Mouse (Mus musculus): ENCODE measurements around the gene Pmvk. TPM values are rescaled to one million over a fixed set of nuclear protein-coding genes. Genes with fewer than 3 reads are reported as not detected.
A peak's percentile ranks its signal among the peaks of the same experiment; 100 is the strongest.
"Not testable (repeated sequence)": the region's sequence is repeated elsewhere in the genome, so short reads cannot be mapped to it uniquely, and the experiment has no call there.

The Pmvk gene
- polyA plus RNA-seq, 1 experiment from 2014 or later: 62.7 TPM

DNA sequence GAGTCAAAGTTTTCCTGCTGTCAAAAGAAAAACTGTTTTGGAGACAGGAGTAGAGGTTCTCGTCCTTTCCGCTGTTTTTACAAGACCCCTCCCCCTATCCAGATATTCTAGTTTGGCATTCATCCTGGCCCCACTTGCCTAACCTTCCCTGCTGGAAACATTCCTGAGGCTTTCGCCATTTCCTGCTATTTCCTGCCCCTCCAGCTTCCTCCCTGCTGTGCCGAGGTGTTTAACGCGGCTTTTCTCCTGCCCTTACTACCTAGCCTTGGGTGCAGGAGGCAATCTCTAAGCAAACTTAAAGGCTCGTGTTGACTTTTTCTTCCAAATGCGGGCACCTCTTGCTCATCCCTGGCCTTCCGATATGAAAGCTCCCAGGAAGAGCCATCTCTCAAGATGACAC, 34.8 kb upstream of the Pmvk start:
- H3K9me3 ChIP-seq: no peaks in the 10 kb centered on the region
- H3K9ac ChIP-seq: peak overlapping the region; percentile 60
- ATAC-seq: no peak
- peak overlapping the region; percentile 51 for H3K4me3 ChIP-seq (replicated peaks)
- 1% methylated on average over 9 of the region's 9 CpGs for WGBS
- H3K27ac ChIP-seq: peak overlapping the region; percentile 97
- H3K4me1 ChIP-seq (replicated peaks): peaks cover 45% of the 10 kb centered on the region
- H3K27me3 ChIP-seq (replicated peaks): no peaks in the 10 kb centered on the region
- peak overlapping the region; percentile 84 for H3K4me2 ChIP-seq (replicated peaks)
- peaks cover 19% of the 10 kb centered on the region for H3K36me3 ChIP-seq

DNA sequence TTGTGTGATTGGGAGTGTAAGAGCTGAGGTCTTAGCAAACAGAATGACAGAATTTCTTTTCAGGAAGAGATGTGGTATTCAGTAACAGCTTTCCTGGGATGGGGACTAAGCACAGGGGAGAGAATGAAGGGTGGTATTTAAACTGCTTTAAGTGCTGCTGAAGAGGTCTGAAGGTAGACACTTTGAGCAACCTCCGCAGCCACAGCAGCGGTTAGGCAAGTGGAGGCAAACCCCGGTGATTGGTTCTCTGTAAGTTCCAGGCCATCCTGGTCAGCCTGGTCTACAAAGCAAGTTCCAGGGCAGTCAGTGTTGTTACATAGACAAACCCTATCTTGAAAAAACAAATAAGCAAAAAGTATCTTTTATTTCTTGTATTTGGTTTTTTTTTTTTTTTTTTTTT, 34.4 kb upstream of the Pmvk start:
- peak overlapping the region; percentile 60 for H3K9ac ChIP-seq
- H3K4me1 ChIP-seq (replicated peaks): peaks cover 48% of the 10 kb centered on the region
- H3K9me3 ChIP-seq: no peaks in the 10 kb centered on the region
- H3K27ac ChIP-seq: peak overlapping the region; percentile 97
- peaks cover 16% of the 10 kb centered on the region for H3K36me3 ChIP-seq
- 19% methylated on average over 3 of the region's 3 CpGs for WGBS
- H3K27me3 ChIP-seq (replicated peaks): no peaks in the 10 kb centered on the region
- ATAC-seq: no peak
- H3K4me3 ChIP-seq (replicated peaks): peak overlapping the region; percentile 51
- peak overlapping the region; percentile 84 for H3K4me2 ChIP-seq (replicated peaks)

DNA sequence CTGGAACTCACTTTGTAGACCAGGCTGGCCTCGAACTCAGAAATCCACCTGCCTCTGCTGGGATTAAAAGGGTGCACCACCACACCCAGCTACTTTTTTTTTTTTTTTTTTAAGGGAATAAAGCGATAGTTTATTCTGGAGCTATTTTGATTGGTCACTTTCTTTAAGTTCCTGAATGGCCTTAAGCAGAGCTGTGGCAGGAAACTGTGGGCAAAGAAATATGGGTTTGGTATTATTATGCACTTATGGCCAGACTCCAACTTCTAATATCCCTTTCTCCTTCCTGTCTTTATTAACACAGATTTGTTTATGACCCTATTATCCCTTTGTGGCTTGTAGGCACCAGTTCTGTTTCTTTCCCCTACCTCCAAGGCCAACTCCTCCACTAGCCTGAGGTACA, 33.9 kb upstream of the Pmvk start:
- WGBS: 48% methylated on average over 2 of the region's 2 CpGs
- no peak overlapping the region for H3K9ac ChIP-seq
- no peak for ATAC-seq

DNA sequence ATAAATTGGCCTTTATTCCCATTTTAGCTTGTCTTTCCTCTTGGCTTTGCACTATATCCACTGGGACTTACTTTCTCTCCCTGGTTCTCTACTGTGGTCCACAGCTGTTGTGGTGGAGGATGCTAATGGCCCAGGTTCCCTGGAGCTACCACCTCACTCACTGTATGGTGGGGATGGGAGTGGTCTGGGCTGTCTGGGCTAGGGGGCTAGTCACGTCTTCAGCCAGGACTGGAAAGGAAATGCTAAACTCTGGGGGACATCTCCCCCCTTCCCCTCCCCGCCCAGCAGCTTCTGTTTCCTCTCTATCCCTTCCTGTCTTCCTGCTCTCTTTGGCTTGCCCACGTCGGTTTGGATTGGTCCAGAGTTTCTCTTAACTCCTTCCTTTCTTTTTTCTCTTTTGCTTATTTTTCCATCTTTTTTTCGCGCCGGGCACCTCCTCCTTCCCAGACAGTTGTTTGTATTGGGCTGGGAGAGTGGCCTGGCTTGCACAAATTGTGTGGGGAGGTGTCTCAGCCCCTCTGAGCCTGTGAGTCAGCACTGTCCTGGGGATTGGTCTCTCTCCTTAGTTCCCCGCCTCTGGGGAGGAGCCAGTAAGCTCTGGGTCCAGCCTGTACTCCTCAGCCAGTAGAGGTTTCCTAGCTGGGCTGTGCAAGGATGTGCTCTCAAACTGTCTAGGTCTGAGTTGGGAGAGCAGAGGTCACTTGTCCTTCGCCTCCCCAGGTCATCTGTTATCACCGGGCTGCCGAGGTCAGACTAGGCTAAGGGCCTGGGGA, 33.2 kb upstream of the Pmvk start:
- ATAC-seq: peak; percentile 64
- Histone ChIP-seq H3K4me1 (replicated peaks) (peaks cover 52% of the 10 kb centered on the region), H3K4me2 (replicated peaks) (peak overlapping the region; percentile 84), H3K27ac (peak overlapping the region; percentile 91), H3K27me3 (replicated peaks) (no peaks in the 10 kb centered on the region), H3K36me3 (peaks cover 9% of the 10 kb centered on the region; the same call in 1 of the 2 replicates), H3K9me3 (no peaks in the 10 kb centered on the region), H3K9ac (peak overlapping the region; percentile 74), H3K4me3 (replicated peaks) (peak overlapping the region; percentile 48)
- 3% methylated on average over 11 of the region's 11 CpGs for WGBS

More for the DNA sequence above, 33.9 kb upstream of the Pmvk start:
- Histone ChIP-seq H3K9me3 (no peaks in the 10 kb centered on the region), H3K4me3 (replicated peaks) (peak overlapping the region; percentile 48), H3K4me1 (replicated peaks) (peaks cover 52% of the 10 kb centered on the region), H3K36me3 (peaks cover 16% of the 10 kb centered on the region), H3K27ac (peak overlapping the region; percentile 91), H3K27me3 (replicated peaks) (no peaks in the 10 kb centered on the region), H3K4me2 (replicated peaks) (peak overlapping the region; percentile 84)

DNA sequence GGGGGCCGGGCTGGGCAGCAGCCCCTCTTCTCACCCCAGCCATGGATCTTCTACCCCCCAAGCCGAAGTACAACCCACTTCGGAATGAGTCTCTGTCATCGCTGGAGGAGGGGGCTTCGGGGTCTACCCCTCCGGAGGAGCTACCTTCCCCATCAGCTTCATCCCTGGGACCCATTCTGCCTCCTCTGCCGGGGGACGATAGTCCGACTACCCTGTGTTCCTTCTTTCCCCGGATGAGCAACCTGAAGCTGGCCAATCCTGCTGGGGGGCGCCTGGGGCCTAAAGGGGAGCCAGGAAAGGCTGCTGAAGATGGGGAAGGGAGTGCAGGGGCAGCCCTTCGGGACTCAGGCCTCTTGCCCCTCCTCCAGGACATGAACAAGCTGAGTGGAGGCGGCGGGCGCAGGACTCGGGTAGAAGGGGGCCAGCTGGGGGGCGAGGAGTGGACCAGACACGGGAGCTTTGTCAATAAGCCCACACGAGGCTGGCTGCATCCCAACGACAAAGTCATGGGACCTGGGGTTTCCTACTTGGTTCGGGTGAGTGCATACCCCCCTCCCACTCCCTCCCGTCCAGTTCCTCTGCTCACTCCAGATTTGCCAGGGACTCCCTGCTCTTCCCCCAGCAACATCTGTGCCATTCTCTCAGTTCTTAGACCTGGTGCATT, 32.4 kb upstream of the Pmvk start:
- Histone ChIP-seq H3K4me3 (replicated peaks) (peak overlapping the region; percentile 48), H3K36me3 (peaks cover 8% of the 10 kb centered on the region), H3K27me3 (replicated peaks) (no peaks in the 10 kb centered on the region), H3K4me2 (replicated peaks) (peak overlapping the region; percentile 84), H3K9me3 (no peaks in the 10 kb centered on the region), H3K4me1 (replicated peaks) (peaks cover 52% of the 10 kb centered on the region), H3K9ac (peak overlapping the region; percentile 74), H3K27ac (peak overlapping the region; percentile 91)
- no peak for ATAC-seq
- WGBS: 11% methylated on average over 22 of the region's 22 CpGs

DNA sequence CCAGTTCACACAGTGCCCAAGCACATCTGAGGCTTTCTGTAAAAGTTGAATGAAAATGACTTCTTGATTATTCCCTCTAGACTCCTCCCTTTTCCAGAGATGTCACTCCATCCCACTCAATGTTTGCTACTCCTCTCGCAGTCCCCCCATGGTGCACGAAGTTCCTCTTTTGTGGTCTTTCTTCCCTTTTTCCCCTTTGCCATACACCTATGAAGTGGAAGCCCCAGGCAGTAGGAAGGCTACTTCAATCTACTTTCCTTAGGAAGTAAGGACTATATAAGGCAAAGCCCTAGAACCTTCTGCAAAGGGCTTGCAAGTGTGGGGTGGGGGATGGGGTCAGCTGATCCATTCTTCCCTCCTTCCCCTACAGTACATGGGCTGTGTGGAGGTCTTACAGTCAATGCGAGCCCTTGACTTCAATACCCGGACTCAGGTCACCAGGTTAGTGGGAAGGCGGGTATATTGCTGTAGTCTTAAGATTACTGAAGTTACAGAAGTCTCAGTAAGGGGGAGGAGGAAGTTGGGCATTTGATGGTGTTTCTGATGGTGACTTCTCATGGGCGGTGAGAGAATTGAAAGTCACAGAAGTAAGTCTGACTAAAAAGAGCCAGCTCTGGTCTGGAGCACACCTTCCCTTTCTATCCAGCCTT, 31.7 kb upstream of the Pmvk start:
- Histone ChIP-seq H3K9ac (peak overlapping the region; percentile 74; the same call in 1 of the 2 replicates), H3K27ac (no peak overlapping the region), H3K4me1 (replicated peaks) (peaks cover 52% of the 10 kb centered on the region), H3K36me3 (peaks cover 13% of the 10 kb centered on the region), H3K9me3 (no peaks in the 10 kb centered on the region), H3K4me2 (replicated peaks) (peak overlapping the region; percentile 84), H3K4me3 (replicated peaks) (peak overlapping the region; percentile 48), H3K27me3 (replicated peaks) (no peaks in the 10 kb centered on the region)
- ATAC-seq: no peak
- 69% methylated on average over 6 of the region's 6 CpGs for WGBS

DNA sequence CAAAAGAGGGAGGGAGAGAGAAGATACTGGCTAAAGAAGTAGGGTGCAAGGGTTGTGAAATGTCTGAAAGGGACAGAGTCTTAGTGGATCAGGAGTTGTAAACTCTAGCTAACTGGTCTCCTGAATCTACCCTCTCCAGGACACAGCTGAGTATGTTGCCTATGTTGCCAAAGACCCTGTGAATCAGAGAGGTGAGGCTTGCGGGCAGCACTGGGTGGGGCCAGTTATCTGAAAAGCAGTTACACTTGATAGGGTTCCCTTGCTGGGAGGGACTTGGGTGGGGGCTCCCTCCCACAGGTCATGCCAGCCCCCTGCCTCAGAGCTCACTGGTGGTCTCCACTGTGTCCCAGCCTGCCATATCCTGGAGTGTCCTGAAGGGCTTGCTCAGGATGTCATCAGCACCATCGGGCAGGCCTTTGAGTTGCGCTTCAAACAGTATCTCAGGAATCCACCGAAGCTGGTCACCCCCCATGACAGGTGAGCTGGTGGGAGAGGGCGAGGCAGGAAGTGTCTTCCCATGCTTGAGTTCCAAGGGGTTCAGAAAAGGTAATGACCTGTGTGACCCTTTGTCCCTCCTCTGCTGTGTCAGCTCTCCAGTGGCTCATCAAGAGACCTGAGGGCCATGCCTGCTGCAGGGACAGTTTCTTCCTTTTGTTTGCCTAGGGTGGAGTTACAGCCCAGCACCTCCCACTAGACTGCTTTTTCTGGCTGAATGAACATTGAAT, 29.8 kb upstream of the Pmvk start:
- H3K27me3 ChIP-seq (replicated peaks): no peaks in the 10 kb centered on the region
- H3K27ac ChIP-seq: peak overlapping the region; percentile 36; the same call in 1 of the 2 replicates
- H3K4me3 ChIP-seq (replicated peaks): no peak overlapping the region
- peak overlapping the region; percentile 84; the same call in 1 of the 2 replicates for H3K4me2 ChIP-seq (replicated peaks)
- 85% methylated on average over 5 of the region's 5 CpGs for WGBS
- ATAC-seq: peak; percentile 31; the same call in 1 of the 2 replicates
- H3K9ac ChIP-seq: no peak overlapping the region
- H3K36me3 ChIP-seq: peaks cover 18% of the 10 kb centered on the region
- no peaks in the 10 kb centered on the region for H3K9me3 ChIP-seq
- H3K4me1 ChIP-seq (replicated peaks): peaks cover 51% of the 10 kb centered on the region

DNA sequence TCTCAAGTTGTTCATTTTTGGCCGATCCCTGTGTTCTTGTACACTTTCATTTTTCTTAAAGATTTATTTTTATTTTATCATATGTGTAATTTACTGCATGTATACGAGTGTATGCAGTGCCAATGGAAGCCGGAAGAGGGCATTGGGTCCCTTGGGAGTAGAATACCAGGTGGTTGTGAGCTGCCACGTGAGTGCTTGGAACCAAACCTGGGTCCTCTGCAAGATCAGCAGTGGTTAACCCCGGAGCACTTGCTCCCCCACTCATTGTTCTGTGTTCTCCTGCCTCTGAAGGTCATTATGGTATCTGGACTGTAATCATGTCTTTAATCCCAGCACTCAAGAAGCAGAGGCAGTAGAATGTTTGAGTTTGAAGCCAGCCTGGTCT, 29.2 kb upstream of the Pmvk start:
- Histone ChIP-seq H3K27ac (0 out of 2 replicates have a peak overlapping the region, but pooled peaks have one; percentile 7), H3K4me2 (replicated peaks) (peak overlapping the region; percentile 19; the same call in 1 of the 2 replicates), H3K36me3 (peaks cover 18% of the 10 kb centered on the region), H3K9ac (no peak overlapping the region), H3K27me3 (replicated peaks) (no peaks in the 10 kb centered on the region), H3K4me1 (replicated peaks) (peaks cover 45% of the 10 kb centered on the region), H3K4me3 (replicated peaks) (no peak overlapping the region), H3K9me3 (no peaks in the 10 kb centered on the region)
- WGBS: 80% methylated on average over 5 of the region's 5 CpGs
- ATAC-seq: no peak

DNA sequence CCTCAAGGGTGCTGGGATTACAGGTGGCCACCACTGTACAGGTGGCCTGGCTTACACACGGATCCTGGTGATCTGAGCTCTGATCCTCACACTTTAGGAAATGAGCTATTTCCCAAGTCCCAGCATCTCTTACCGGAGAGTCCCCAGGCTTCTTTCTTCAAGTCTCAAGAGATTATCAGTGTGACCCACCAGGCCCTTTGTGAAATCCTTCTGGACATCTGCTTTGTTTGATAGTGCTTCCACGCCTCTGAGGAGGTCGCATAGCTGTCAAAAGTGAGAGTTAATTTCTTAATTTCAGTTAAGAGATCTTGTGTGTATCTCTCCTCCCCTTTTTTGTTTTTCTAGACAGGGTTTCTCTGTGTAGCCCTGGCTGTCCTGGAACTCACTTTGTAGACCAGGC, 28.5 kb upstream of the Pmvk start:
- Histone ChIP-seq H3K9me3 (no peaks in the 10 kb centered on the region), H3K4me3 (replicated peaks) (no peak overlapping the region), H3K36me3 (peaks cover 18% of the 10 kb centered on the region), H3K9ac (no peak overlapping the region), H3K27ac (no peak overlapping the region), H3K4me2 (replicated peaks) (no peak overlapping the region), H3K27me3 (replicated peaks) (no peaks in the 10 kb centered on the region), H3K4me1 (replicated peaks) (peaks cover 41% of the 10 kb centered on the region)
- 88% methylated on average over 4 of the region's 4 CpGs for WGBS
- no peak for ATAC-seq

DNA sequence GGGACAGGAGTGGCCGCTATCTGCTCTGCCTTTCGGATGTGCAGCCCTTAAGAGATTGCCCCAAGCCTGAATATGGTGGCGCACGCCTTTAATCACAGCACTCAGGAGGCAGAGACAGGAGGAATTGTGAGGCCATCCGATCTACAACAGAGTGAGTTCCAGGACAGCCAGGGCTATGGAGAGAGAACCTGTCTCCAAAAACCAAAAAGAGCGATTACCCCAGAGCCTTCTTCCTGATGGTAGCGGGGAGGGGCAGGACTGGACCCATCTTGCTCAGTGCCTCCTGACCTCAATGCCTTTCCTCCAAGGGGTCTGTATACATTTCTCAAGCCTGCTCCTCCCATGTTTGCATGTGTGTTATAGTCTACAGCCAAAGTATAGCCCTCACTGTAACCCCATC, 25.3 kb upstream of the Pmvk start:
- Histone ChIP-seq H3K4me1 (replicated peaks) (peaks cover 26% of the 10 kb centered on the region), H3K36me3 (peaks cover 35% of the 10 kb centered on the region)
- not testable (repeated sequence) for H3K9ac ChIP-seq; H3K9me3 ChIP-seq; H3K4me3 ChIP-seq (replicated peaks); H3K27me3 ChIP-seq (replicated peaks); H3K4me2 ChIP-seq (replicated peaks); ATAC-seq; H3K27ac ChIP-seq
- 90% methylated on average over 7 of the region's 7 CpGs for WGBS

DNA sequence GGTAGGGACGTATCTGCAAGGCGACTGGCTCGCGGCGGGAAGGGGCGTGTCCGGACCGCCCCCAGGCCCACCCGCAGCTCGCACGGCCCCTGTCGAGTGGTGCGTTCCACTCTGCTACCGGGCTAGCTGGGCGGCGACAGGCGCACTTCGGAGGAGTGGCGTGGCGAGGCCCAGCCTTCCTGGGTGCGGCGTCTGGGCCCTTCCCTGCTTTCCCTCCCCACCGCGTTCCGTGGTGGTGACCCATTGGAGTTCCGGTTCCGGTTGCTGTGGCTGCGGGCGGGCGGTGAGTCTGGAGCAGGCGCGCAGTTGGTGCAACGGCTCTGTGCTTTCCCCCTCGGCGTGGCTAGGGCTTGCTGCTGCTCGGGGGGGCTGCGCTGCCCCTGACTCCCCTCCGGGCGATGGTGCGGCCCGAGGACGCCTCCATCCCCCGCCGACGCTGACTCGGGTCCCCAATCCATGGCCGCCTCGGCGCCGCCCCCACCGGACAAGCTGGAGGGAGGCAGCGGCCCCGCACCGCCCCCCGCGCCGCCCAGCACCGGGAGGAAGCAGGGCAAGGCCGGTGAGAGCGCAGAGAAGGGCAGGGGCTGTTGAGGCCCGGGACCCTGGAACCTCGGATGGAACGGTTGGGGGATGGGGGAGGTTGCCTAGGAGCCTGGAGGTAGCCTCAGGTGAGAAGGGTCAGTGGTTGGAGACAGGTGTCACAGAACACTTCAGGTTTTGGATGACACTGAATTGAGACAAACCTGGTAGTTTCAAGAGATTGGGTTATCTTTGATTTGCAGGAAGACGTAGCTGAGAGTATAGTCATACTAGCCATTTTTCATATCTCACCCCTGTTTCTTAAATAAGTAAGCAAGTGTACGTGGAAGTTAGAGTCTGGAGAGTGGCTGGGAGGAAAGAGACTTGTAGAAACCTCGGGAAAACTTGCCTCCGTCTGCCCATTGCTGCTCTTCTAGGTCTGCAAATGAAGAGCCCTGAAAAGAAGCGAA, 23.9 kb upstream of the Pmvk start, which contains the start of gene Pygo2:
Gene Pygo2, plus strand, starts transcription at position 44 of the 989 bp plus-strand sequence.
- ATAC-seq: peak; percentile 99
- Histone ChIP-seq H3K9me3 (no peaks in the 10 kb centered on the region), H3K36me3 (peaks cover 28% of the 10 kb centered on the region), H3K4me3 (replicated peaks) (peak within 1 kb of the TSS; percentile 96), H3K4me2 (replicated peaks) (peak within 1 kb of the TSS; percentile 75), H3K4me1 (replicated peaks) (peaks cover 14% of the 10 kb centered on the region), H3K9ac (peak within 1 kb of the TSS; percentile 95), H3K27me3 (replicated peaks) (no peaks in the 10 kb centered on the region), H3K27ac (peak within 1 kb of the TSS; percentile 92)
- 2% methylated on average over 66 of the region's 68 CpGs for WGBS

All from intestine, embryonic 15.5 days (tissue).